Mouse (Mus musculus): Measurements from ENCODE around the gene Rab31. TPM values are rescaled to one million over a fixed set of nuclear protein-coding genes. Genes with fewer than 3 reads are reported as not detected.

Gene Rab31
- polyA plus RNA-seq, 1 experiment from 2014 or later: 39.2 TPM

DNA sequence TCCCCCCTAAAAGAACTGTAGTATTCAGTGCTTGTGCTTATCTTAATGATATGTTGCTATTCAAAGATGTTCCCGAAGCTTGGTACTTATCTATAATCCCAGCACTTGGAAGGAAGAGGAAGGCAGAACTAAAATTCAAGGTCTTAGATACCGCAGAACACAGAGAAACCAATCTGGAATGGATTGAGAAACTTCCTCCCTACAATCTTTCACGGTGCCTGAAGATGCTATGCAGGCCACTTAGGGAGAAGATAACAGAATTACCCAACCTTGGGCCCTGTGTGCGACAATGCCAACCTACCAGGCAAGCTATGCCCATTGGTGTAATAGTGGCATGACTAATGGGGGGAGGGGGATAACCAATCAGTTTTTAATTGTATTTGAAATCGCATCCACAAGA, 163.8 kb downstream of the Rab31 start:
- 70% methylated on average over 5 of the region's 5 CpGs for WGBS
- Histone ChIP-seq H3K27me3 (ENCODE audit: control insufficient read depth, insufficient read depth, low read length) (no peaks in the 10 kb centered on the region), H3K4me2 (replicated peaks; ENCODE audit: low read depth, low read length) (0 out of 2 replicates have a peak overlapping the region, but pooled peaks have one; percentile 3), H3K4me3 (ENCODE audit: low read depth, low read length) (no peak overlapping the region), H3K4me1 (ENCODE audit: control insufficient read depth, insufficient read depth, low read length) (peaks cover 26% of the 10 kb centered on the region; the same call in 1 of the 2 replicates), H3K9ac (replicated peaks; ENCODE audit: low read depth, low read length) (no peak overlapping the region), H3K27ac (ENCODE audit: low read length) (no peak overlapping the region), H3K9me3 (ENCODE audit: control insufficient read depth, low read depth, low read length) (no peaks in the 10 kb centered on the region), H3K36me3 (ENCODE audit: control insufficient read depth, insufficient read depth, low read length) (no peaks in the 10 kb centered on the region)
- ATAC-seq (ENCODE audit: insufficient number of reproducible peaks, insufficient read depth, low FRiP score, low read depth): no peak

DNA sequence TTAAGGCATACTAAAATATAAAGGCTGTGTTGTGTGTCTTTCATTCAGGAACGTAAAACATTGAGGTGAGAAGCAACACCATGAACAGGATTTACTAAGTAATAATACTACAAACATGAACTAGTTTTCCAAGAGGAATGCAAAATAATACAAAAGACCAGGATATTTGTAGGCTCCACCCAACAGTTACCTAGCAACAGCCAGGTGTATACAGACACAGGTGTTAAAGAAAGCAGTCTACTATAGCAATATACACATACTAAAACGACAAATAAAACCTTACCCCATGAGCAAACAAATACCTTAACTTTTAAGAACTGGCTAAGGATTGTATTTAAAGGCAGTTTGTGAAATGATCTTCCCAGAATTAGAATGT, 164.3 kb downstream of the Rab31 start:
- Histone ChIP-seq H3K4me3 (ENCODE audit: low read depth, low read length) (no peak overlapping the region), H3K9me3 (ENCODE audit: control insufficient read depth, low read depth, low read length) (no peaks in the 10 kb centered on the region), H3K36me3 (ENCODE audit: control insufficient read depth, insufficient read depth, low read length) (no peaks in the 10 kb centered on the region), H3K9ac (replicated peaks; ENCODE audit: low read depth, low read length) (no peak overlapping the region), H3K4me1 (ENCODE audit: control insufficient read depth, insufficient read depth, low read length) (peaks cover 26% of the 10 kb centered on the region; the same call in 1 of the 2 replicates), H3K27ac (ENCODE audit: low read length) (no peak overlapping the region), H3K27me3 (ENCODE audit: control insufficient read depth, insufficient read depth, low read length) (no peaks in the 10 kb centered on the region), H3K4me2 (replicated peaks; ENCODE audit: low read depth, low read length) (0 out of 2 replicates have a peak overlapping the region, but pooled peaks have one; percentile 3)
- 64% methylated on average over 2 of the region's 2 CpGs for WGBS
- ATAC-seq (ENCODE audit: insufficient number of reproducible peaks, insufficient read depth, low FRiP score, low read depth): no peak

GRCm38 (mm10) chr17:65607574-65608311, 164.8 kb downstream of the Rab31 start:
- 50% methylated on average over 7 of the region's 7 CpGs for WGBS
- no peak overlapping the region for H3K4me2 ChIP-seq (replicated peaks; ENCODE audit: low read depth, low read length)

DNA sequence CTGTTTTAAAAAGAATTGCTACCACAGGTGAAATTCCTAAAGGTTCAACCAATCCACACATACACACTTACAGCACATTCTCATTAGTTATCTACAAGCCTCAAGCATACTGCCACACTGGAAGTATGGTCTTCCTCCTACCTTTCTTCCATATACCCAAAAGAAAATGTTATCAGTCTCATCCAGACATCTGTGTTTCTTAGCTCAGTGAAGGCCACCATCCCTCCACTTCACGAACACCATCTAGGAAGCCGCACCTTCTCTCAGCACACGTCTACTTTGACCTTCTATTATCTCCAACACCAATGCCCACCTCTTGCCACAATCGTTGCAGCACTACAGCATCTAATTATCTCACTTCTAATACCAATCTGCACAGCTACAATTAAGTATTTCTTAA, 166.5 kb downstream of the Rab31 start:
- peak; percentile 40; the same call in 1 of the 2 replicates for ATAC-seq (ENCODE audit: insufficient number of reproducible peaks, insufficient read depth, low FRiP score, low read depth)
- Histone ChIP-seq H3K27me3 (ENCODE audit: control insufficient read depth, insufficient read depth, low read length) (no peaks in the 10 kb centered on the region), H3K4me2 (replicated peaks; ENCODE audit: low read depth, low read length) (no peak overlapping the region), H3K27ac (ENCODE audit: low read length) (no peak overlapping the region), H3K9me3 (ENCODE audit: control insufficient read depth, low read depth, low read length) (no peaks in the 10 kb centered on the region), H3K9ac (replicated peaks; ENCODE audit: low read depth, low read length) (no peak overlapping the region), H3K4me1 (ENCODE audit: control insufficient read depth, insufficient read depth, low read length) (peaks cover 21% of the 10 kb centered on the region; the same call in 1 of the 2 replicates), H3K36me3 (ENCODE audit: control insufficient read depth, insufficient read depth, low read length) (no peaks in the 10 kb centered on the region), H3K4me3 (ENCODE audit: low read depth, low read length) (no peak overlapping the region)
- 80% methylated on average over 4 of the region's 4 CpGs for WGBS

More at GRCm38 (mm10) chr17:65607574-65608311, 164.8 kb downstream of the Rab31 start:
- H3K36me3 ChIP-seq (ENCODE audit: control insufficient read depth, insufficient read depth, low read length): no peaks in the 10 kb centered on the region
- no peak for ATAC-seq (ENCODE audit: insufficient number of reproducible peaks, insufficient read depth, low FRiP score, low read depth)
- H3K27me3 ChIP-seq (ENCODE audit: control insufficient read depth, insufficient read depth, low read length): no peaks in the 10 kb centered on the region
- no peak overlapping the region for H3K27ac ChIP-seq (ENCODE audit: low read length)
- H3K4me1 ChIP-seq (ENCODE audit: control insufficient read depth, insufficient read depth, low read length): peaks cover 26% of the 10 kb centered on the region; the same call in 1 of the 2 replicates
- no peak overlapping the region for H3K9ac ChIP-seq (replicated peaks; ENCODE audit: low read depth, low read length)
- no peak overlapping the region for H3K4me3 ChIP-seq (ENCODE audit: low read depth, low read length)
- H3K9me3 ChIP-seq (ENCODE audit: control insufficient read depth, low read depth, low read length): no peaks in the 10 kb centered on the region

DNA sequence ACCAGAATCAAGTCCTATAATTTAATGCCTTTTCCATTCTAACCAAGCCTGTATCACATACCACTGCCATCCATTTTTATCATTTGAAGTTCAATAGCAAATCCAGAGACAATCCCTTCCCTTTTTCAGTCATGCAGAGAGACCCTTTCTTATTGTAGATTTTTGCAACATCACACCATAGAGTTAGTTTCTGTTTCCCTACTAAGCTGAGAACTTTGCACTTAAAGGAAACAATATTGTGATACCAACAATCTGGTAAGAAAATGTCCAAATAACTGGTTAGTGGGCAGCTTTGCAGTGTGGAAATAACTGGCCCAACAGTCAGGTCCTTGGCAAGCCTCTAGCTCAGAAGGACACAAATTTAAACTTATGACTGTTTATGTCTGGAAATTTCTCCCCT, 167.7 kb downstream of the Rab31 start:
- ATAC-seq (ENCODE audit: insufficient number of reproducible peaks, insufficient read depth, low FRiP score, low read depth): no peak
- Histone ChIP-seq H3K36me3 (ENCODE audit: control insufficient read depth, insufficient read depth, low read length) (no peaks in the 10 kb centered on the region), H3K4me1 (ENCODE audit: control insufficient read depth, insufficient read depth, low read length) (peaks cover 16% of the 10 kb centered on the region; the same call in 1 of the 2 replicates), H3K9ac (replicated peaks; ENCODE audit: low read depth, low read length) (no peak overlapping the region), H3K4me3 (ENCODE audit: low read depth, low read length) (no peak overlapping the region), H3K9me3 (ENCODE audit: control insufficient read depth, low read depth, low read length) (no peaks in the 10 kb centered on the region), H3K4me2 (replicated peaks; ENCODE audit: low read depth, low read length) (no peak overlapping the region), H3K27me3 (ENCODE audit: control insufficient read depth, insufficient read depth, low read length) (no peaks in the 10 kb centered on the region), H3K27ac (ENCODE audit: low read length) (no peak overlapping the region)

DNA sequence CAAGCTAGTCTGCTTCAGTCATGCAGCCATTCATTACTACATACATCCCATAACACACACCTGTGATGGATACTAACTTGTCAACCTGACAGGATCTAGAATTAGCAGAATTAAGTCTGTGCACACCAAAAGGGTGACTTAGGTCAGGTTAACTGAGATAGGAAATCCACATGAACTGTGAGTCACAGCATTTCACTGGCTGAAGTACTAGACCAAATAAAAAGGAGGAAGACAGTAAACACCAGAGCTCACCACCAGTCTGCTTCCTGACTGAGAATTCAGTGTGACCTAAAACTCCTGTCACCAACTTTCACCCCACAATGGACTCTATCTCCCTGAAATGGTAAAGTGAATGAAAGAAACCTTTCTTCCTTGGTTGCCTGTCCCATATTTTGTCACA, 168.2 kb downstream of the Rab31 start:
- ATAC-seq (ENCODE audit: insufficient number of reproducible peaks, insufficient read depth, low FRiP score, low read depth): 0 out of 2 replicates have a peak, but pooled peaks have one; percentile 23
- H3K36me3 ChIP-seq (ENCODE audit: control insufficient read depth, insufficient read depth, low read length): no peaks in the 10 kb centered on the region
- H3K4me2 ChIP-seq (replicated peaks; ENCODE audit: low read depth, low read length): no peak overlapping the region
- no peak overlapping the region for H3K4me3 ChIP-seq (ENCODE audit: low read depth, low read length)
- no peak overlapping the region for H3K27ac ChIP-seq (ENCODE audit: low read length)
- peaks cover 10% of the 10 kb centered on the region; the same call in 1 of the 2 replicates for H3K4me1 ChIP-seq (ENCODE audit: control insufficient read depth, insufficient read depth, low read length)
- no peaks in the 10 kb centered on the region for H3K27me3 ChIP-seq (ENCODE audit: control insufficient read depth, insufficient read depth, low read length)
- H3K9ac ChIP-seq (replicated peaks; ENCODE audit: low read depth, low read length): no peak overlapping the region
- H3K9me3 ChIP-seq (ENCODE audit: control insufficient read depth, low read depth, low read length): no peaks in the 10 kb centered on the region

Other genes with a start within 250 kb of the Rab31 start
- gene Tmem232, start 232.0 kb downstream of the Rab31 start, polyA plus RNA-seq (2014; fragmentation: Nextera tagmentation; extraction: Ambion mirVana): not detected in 2 replicates
- gene Vapa, start 159.2 kb downstream of the Rab31 start, polyA plus RNA-seq (2014; fragmentation: Nextera tagmentation; extraction: Ambion mirVana): 182 and 194 TPM in 2 replicates
- 0.14 TPM in 1 of 2 replicates, not detected in the other for gene Txndc2, start 130.6 kb downstream of the Rab31 start, polyA plus RNA-seq (2014; fragmentation: Nextera tagmentation; extraction: Ambion mirVana)
- 41.5 and 43.0 TPM in 2 replicates for gene Ppp4r1, start 9.8 kb upstream of the Rab31 start, polyA plus RNA-seq (2014; fragmentation: Nextera tagmentation; extraction: Ambion mirVana)
- gene Ralbp1, start 113.0 kb upstream of the Rab31 start, polyA plus RNA-seq (2014; fragmentation: Nextera tagmentation; extraction: Ambion mirVana): 77.4 and 97.3 TPM in 2 replicates
- gene Twsg1, start 178.5 kb upstream of the Rab31 start, polyA plus RNA-seq (2014; fragmentation: Nextera tagmentation; extraction: Ambion mirVana): 158 and 159 TPM in 2 replicates

Data from stomach, embryonic 14.5 days (tissue).